Mouse (Mus musculus) bone marrow macrophage, adult 2 months (primary cell): ENCODE results near the gene Ctxn2.

Source experiments
- CTCF ChIP-seq: IDR thresholded peaks from 2 replicates; pipeline ENCODE4 v1.5.1; 2012; ENCODE audit warnings: low read depth, mild to moderate bottlenecking, low read length, moderate library complexity
- POLR2A ChIP-seq: IDR thresholded peaks from 2 replicates; pipeline ENCODE4 v1.6.1; 2012; ENCODE audit warnings: mild to moderate bottlenecking, low read depth, low read length, borderline replicate concordance

DNA sequence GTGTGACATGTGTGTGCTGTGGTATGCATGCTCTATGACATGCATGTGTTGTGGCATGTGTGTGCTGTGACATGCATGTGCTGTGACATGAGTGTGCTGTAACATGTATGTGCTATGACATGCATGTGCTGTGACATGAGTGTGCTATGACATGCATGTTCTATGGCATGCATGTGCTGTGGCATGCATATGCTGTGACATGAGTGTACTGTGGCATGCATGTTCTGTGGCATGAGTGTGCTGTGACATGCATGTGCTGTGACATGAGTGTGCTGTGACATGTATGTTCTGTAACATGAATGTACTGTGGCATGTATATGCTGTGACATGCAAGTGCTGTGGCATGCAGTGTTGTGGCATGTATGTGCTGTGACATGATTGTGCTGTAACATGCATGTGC, 56.4 kb downstream of the Ctxn2 start:
- no peak for TF ChIP-seq POLR2A
- TF ChIP-seq CTCF: no peak
